Mouse (Mus musculus) MEL (cell line): Measurements from ENCODE around the gene AC134908.4.

Experiments
- POLR2A ChIP-seq, 2 experiments: IDR thresholded peaks; 2 replicates each; pipeline ENCODE4 v1.6.1; 2011 to 2012; ENCODE audit warnings: low read length in 2 of 2, mild to moderate bottlenecking in 2 of 2, control low read depth in 1 of 2, improper control_type of control experiment in 1 of 2, low read depth in 1 of 2, moderate library complexity in 1 of 2; ENCODE audit not compliant: control insufficient read depth in 1 of 2, insufficient read depth in 1 of 2, poor library complexity in 1 of 2
- ZKSCAN1 ChIP-seq: IDR thresholded peaks from 2 replicates; pipeline ENCODE4 v1.6.1; 2012; ENCODE audit warnings: low read depth, mild to moderate bottlenecking, inconsistent platforms, low read length, improper control_type of control experiment, moderate library complexity

DNA sequence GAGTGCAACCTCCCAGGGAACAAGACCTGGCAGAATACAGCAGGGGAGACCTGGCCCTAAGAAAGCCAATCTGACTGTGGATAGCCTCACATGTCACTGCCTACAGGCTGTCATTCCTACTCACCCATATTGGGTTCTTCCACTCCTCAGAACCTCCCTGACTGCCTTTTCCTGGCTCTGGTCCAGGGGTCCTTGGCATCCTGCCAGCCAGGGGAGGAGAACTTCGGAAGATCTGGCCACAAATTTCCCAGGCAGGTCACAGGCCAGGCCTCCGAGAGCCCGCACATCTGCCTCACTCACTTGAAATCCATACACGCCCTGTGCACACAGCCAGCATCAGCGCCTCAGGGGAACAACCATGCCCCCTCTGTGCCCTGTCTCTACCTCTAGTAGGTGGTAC lies 44.0 kb downstream of the AC134908.4 start:
- TF ChIP-seq POLR2A (IDR thresholded peaks at IDR 0.05; ENCODE audit: control insufficient read depth in 1 of 2, insufficient read depth in 1 of 2, low read depth in 1 of 2, low read length in 2 of 2, poor library complexity in 1 of 2), result no peak
- no peak for TF ChIP-seq ZKSCAN1
